Mouse (Mus musculus) right cerebral cortex, postnatal 14 days (tissue): Measurements from ENCODE around the gene Tyms.
"Not testable (repeated sequence)": the region's sequence is repeated elsewhere in the genome, so short reads cannot be mapped to it uniquely, and the experiment has no call there.

ENCODE experiments used
- DNase-seq: peaks from one replicate; pipeline ENCODE4 v3.0.0; 2022

Tyms gene

DNA sequence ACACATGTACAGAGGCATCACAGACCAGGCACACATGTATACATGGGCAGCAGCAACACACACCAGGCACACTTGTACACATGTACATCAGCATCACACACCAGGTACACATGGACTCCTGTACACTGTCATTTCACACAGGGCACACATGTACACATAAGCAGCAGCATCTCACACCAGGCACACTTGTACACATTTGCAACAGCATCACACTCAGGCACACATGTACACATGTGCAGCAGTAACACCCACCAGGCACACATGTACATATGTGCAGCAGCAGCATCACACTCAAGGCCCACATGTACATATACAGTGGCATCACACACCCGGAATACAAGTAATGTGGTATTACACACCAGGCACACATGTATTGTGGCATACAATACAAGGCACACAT lies 24.8 kb upstream of the Tyms start:
- no peak for DNase-seq

DNA sequence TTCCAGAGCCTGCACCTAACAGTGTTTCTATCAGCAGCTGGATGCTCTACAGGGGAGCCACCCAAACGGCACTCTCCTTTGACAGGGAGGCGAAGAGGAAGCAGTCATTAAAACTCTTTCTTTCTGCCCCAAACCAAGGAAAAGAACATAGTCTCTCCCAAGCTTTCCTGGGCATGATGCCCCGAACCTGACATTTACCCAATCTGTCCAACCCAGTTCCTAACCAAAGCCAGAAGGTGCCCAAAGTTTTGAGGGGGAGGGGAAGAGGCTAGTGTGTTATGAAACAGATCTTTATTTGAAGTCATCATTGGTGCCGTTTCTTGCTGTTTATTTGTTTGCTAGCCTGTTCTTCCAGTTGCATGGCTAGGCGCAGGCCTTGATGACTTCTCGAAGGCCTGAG lies 22.3 kb upstream of the Tyms start:
- no peak for DNase-seq

DNA sequence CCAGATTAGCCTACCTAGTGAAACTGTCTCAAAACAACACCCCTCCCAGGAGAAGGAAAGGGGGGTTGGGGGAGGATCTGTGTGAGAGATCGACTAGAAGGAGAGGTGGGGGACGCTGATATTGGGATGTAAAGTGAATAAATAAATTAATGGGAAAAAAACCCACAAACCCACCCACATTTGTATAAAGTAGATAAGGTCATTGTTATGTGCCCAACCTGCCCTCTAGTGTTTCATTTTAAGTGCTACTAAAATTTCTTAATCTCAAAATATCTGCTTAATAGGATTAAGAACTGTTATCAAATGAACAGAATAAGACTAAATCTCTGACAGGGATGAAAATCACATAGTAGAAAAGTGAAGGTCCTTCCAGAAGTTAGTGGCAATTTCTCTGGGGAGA lies 21.0 kb upstream of the Tyms start:
- no peak for DNase-seq

DNA sequence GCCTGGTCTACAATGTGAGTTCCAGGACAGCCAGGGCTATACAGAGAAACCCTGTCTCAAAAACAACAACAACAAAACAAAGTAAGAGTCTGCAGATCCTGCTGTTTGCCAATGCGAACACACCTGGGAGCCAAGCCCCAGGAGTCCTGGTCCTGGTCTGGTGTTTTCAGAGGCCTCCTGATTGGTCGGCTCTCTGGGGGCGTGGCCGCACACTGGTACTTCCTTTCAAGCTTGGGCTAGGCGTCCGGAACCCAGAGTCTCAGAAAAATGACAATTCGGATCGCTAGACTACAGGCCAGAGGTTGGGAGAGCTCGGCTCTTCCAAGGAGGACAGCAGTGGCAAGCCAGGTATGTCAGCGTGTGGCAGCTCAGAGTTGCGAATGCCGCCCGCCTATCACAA lies 19.3 kb upstream of the Tyms start:
- DNase-seq: no peak

DNA sequence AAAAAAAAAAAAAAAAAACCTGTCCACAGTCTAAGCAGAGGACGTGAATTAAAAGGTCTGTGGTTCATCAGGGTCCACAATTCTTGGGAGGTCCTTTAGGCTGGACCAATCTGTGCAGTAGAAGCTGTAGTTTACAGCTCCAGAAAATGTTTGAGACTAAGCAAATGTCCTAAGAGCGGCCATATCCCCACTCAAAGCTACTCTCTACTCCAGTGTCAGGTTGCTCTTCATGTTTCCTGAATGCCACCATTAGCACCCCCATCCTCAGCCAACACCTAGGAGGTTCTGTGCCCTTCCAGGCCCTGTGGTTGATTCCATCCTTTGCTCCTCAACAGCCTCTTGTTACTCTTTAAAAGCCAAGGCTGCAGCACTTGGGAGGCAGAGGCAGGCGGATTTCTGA lies 1.0 kb downstream of the Tyms start:
- no peak for DNase-seq

DNA sequence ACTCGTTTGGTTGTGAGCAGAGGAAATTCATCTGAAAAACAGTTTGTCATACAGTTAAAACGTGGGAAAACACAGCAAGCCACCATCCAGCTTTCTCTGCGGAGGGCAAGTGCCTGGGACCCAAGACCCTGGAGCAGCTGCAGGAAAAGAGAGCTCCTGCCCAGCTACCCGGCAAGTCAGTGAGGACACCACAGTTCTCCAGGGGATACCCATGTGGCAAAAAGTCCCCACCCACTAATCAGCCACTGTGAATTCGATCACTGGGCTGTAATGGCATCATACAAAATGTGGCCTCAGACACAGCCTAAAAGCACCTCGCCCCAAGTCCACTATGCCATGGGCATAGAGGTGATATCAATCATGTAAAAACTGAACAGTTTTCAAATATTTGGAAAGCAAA lies 1.7 kb downstream of the Tyms start:
- no peak for DNase-seq

DNA sequence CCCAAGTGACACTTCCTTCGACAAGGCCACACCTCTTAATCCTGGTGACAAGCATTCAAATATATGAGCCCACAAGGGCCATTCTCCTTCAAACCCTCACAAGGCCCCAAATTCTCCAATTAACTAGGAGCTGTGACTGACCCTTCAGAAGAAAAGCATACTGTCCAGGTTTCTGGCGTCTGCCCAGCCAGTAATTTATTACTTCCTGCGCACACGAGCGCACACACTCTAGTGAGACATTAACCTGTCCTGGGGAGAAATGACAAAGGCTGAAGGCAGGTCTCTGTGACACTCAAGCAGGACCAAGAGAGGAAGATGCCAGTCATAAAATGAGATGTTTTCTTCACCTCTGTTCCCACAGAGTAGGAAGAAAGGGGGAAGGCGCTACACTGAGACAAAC lies 5.7 kb downstream of the Tyms start:
- DNase-seq: no peak

DNA sequence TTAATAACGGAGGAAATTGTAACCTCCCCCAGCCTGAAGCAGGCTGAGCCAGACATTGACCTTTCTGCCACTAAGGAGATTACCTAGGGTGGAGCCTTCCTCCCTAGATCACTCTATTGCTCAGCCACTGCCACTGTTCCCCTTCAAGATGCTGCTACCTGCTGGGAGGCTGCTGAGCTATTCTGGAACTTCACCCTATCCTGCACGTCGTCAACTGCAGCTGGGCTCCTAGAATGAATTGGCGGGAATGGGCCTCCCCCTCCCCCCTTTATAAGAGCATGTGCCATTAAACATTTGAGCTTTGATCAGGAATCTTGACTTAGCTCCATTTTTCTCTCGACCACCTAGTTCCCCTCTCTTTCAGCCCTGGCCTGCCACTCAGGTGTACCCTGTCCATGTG lies 13.8 kb downstream of the Tyms start:
- DNase-seq: not testable (repeated sequence)

DNA sequence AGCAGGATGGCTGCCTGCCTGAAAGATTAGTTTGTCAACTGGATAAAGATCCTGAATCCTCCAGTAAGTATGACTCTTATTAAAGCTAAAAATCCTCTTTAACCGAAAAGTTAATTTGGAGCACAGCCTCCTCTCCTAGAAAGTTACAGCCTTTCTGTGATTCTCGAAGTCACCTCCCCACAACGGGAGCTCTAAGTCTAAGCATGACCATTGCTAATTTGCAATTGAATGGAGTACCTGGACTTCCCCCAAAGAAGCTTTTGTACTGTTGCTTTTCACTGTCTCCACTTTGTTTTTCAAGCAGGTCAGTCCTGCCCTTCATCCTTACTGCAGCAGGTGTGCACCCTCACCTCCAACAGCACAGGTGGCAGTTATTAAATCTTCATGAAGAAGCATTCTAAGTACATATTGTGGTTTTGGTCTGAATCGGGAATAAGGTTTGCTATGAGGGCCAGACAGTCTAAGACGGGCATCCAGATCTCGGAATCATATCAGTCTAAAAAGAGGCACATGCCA lies 15.1 kb downstream of the Tyms start:
- DNase-seq: no peak

DNA sequence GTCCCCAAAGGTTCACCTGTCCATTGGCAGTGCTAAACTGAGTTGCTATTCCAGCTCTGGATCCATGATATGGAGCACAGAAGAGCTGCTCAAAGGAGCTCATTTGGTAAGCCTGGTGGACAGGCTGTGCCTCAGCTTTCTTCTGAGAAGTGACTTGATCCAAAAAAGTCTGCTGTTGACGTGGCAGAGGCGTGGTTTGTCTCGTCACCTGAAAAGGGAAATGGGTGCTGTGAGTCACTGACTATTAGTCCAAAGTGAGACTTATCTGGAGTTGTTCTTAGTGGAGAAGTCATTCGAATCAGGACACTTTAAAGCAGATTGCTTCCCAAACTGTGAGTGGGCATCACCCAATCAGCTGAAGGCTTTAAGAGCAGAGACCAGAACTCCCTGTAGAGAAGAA lies 33.6 kb downstream of the Tyms start:
- not testable (repeated sequence) for DNase-seq

DNA sequence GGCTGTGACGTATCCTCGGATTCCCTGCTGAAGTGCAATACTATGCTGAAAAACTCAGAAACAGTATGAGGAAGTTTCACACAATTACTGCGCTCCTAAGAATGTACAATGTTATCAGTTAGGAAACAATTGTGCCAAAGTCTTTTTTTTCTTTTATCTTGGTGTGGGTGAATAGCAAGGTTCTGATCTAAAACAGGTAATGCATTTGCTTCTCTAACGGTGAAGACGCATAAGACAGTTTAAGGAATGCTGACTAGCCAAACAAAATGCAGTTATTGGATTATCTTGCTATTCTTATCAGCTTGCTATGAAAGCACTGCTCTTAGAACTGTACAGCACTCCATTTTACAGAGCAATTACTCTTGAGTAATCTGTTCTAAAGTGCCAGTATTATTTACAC lies 34.1 kb downstream of the Tyms start:
- DNase-seq: not testable (repeated sequence)

DNA sequence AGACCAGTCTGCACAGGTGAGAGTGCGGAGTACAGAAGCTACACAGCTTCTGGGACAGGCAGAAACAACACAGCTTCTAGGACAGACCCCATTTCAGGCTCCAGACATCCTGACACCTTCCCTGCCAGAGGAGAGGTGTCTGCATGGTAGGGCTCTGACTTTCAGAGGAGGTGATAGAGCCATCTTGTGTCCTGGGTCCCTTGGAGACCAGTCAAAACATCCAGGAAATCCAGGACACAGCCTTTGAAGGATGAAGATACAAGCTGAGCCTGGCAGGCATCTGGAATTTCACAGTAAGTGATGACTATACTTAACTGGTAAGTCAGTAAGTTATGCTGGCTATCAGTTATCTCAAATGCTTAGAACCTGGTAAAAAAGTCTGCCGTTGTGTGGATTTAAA lies 36.3 kb downstream of the Tyms start:
- DNase-seq: not testable (repeated sequence)

DNA sequence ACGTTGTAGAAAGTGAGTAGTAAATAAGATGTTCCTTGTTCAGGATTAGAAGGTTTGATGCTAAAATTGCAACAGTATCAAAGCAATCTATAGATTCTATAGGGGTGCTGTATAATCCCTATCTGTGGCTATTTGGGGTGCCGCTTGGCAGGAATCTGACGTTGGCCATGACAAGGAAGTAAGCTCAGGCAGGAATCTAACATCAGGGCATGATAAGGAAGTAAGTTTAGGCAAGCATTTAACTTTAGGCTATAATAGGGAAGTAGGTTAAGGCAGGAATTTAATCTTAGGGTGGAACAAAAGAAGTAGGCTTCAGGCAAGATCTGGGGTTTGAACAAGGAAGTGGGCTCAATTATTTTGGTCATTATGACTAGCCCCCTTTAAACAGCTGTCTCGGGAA lies 37.6 kb downstream of the Tyms start:
- not testable (repeated sequence) for DNase-seq

DNA sequence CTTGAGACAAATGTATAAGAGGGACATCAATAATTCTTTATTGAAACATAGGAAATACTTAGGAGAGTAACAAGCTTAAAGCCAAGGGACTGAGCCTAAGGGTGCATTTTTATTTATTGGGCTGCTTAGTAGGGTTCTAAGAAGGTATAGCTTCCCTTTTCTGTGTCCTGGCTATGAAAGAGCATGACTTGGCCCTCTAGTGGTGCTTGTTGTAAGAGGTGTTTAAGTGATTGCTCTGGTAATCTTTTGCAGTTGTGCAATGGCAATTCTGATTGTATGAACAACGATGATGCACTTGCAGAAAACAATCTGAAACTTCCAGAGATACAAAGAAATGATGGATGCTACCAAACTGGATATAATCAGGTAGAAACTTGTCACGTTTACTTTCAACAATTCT lies 58.8 kb downstream of the Tyms start:
- no peak for DNase-seq

DNA sequence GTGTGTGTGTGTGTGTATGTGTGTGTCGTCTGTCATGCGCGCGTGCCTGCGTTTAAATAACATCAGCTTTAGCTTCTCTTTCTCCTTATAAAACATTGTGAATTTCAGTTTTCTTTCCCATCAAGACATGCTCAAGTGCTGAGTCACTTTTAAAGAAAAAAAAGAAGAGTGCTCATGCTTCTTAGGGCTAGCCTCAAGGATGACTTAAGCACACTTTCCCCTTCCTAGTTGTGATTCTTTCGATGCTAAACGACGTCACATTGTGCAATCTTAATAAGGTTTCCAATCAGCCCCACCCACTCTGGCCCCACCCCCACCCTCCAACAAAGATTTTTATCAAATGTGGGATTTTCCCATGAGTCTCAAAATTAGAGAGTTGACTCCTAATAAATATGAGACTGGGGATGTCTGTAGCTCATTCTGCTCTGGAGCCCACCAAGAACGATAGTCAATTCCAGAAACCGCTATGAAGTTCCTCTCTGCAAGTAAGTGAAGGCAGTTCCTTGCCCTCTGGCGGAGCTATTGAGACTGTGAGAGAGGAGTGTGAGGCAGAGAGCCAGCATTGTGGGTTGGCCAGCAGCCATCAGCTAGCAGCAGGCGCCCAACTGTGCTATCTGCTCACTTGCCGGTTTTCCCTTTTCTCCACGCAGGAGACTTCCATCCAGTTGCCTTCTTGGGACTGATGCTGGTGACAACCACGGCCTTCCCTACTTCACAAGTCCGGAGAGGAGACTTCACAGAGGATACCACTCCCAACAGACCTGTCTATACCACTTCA lies 60.5 kb downstream of the Tyms start, which contains the start of gene Il6:
TSS of gene Il6 (plus strand) at position 389 of the 778 bp plus-strand sequence.
- DNase-seq: peak; percentile 91
